Mouse (Mus musculus) heart, embryonic 14.5 days (tissue): ENCODE results near the gene Phlpp1. TPM values are rescaled to one million over a fixed set of nuclear protein-coding genes. Genes with fewer than 3 reads are reported as not detected.

ENCODE experiments used
- ATAC-seq: fragments of 200-750 bp; cut with Nextera tagmentation; 2 replicates; pipeline ENCODE4 v1.8.0; 2017; ENCODE audit warnings: low read depth, moderate TSS enrichment; ENCODE audit not compliant: insufficient number of reproducible peaks, insufficient read depth, low FRiP score
- H3K27ac ChIP-seq, 2 experiments: fragments of 200-500 bp in 1 of 2; fragments of 300-500 bp in 1 of 2; sonication (generic) in 1 of 2; replicated peaks in 1 of 2; 2 replicates each; pipeline ENCODE4 v1.5.1; 2012 to 2014; ENCODE audit warnings: low read depth in 2 of 2, low read length in 2 of 2, control low read depth in 1 of 2, mild to moderate bottlenecking in 1 of 2, mixed read lengths in 1 of 2; ENCODE audit not compliant: control insufficient read depth in 1 of 2, insufficient read depth in 1 of 2
- H3K27me3 ChIP-seq: fragments of 300-500 bp; sonication (generic); 2 replicates; pipeline ENCODE4 v1.6.1; 2014; ENCODE audit warnings: mild to moderate bottlenecking, low read length, control low read depth; ENCODE audit not compliant: control insufficient read depth, insufficient read depth
- H3K36me3 ChIP-seq: fragments of 300-500 bp; sonication (generic); 2 replicates; pipeline ENCODE4 v1.6.1; 2014; ENCODE audit warnings: mild to moderate bottlenecking, control low read depth, low read length, mixed read lengths; ENCODE audit not compliant: control insufficient read depth, insufficient read depth
- H3K4me1 ChIP-seq, 2 experiments: fragments of 200-500 bp in 1 of 2; fragments of 300-500 bp in 1 of 2; sonication (generic) in 1 of 2; 2 replicates each; pipeline ENCODE4 v1.6.1; 2012 to 2014; ENCODE audit warnings: low read length in 2 of 2, control low read depth in 1 of 2, mixed read lengths in 1 of 2; ENCODE audit not compliant: control insufficient read depth in 2 of 2, insufficient read depth in 2 of 2
- H3K4me2 ChIP-seq: fragments of 300-500 bp; sonication (generic); 2 replicates; pipeline ENCODE4 v1.6.1; 2014; ENCODE audit warnings: mild to moderate bottlenecking, low read length
- H3K4me3 ChIP-seq, 2 experiments: fragments of 200-500 bp in 1 of 2; fragments of 300-500 bp in 1 of 2; sonication (generic) in 1 of 2; 2 replicates each; pipeline ENCODE4 v1.5.1; 2012 to 2014; ENCODE audit warnings: low read length in 2 of 2, mild to moderate bottlenecking in 2 of 2, control low read depth in 1 of 2, low read depth in 1 of 2, moderate library complexity in 1 of 2; ENCODE audit not compliant: control insufficient read depth in 1 of 2, insufficient read depth in 1 of 2
- H3K9ac ChIP-seq: fragments of 300-500 bp; sonication (generic); 2 replicates; pipeline ENCODE4 v1.6.1; 2014; ENCODE audit warnings: mild to moderate bottlenecking, low read length
- H3K9me3 ChIP-seq: fragments of 300-500 bp; sonication (generic); 2 replicates; pipeline ENCODE4 v1.6.1; 2016; ENCODE audit warnings: low read length, control low read depth; ENCODE audit not compliant: control insufficient read depth
- whole genome bisulfite sequencing: fragments of 180-500 bp; shearing (Covaris S2); extraction: QIAGEN DNeasy Blood & Tissue Kit; methylation state at CpG from one replicate; pipeline ENCODE4 v1.1.7; 2014; 5-methylcytosine and 5-hydroxymethylcytosine counted together
- polyA plus RNA-seq: library from polyadenylated mRNA; unstranded; fragments of >200 nt; fragmentation: Nextera tagmentation; extraction: Ambion mirVana; gene quantifications from 2 replicates; pipeline ENCODE4 v1.2.1, GENCODE M21; 2014

The Phlpp1 gene
- polyA plus RNA-seq, 1 experiment from 2014 or later, result 6.7 TPM

- Histone ChIP-seq H3K36me3 (no peaks in the 10 kb centered on the region), H3K4me1 (no peaks in the 10 kb centered on the region), H3K4me2 (no peak overlapping the region), H3K27ac (no peak overlapping the region), H3K27me3 (no peaks in the 10 kb centered on the region), H3K9ac (no peak overlapping the region), H3K9me3 (no peaks in the 10 kb centered on the region), H3K4me3 (no peak overlapping the region)
- no peak for ATAC-seq
- 70% methylated on average over 2 of the region's 2 CpGs for WGBS
Observed at GRCm38 (mm10) chr1:106433580-106433979, 262.0 kb downstream of the Phlpp1 start.

Other genes with a start within 250 kb of the Phlpp1 start
- gene Zcchc2, start 181.3 kb upstream of the Phlpp1 start, polyA plus RNA-seq, result 2.3 and 2.6 TPM in 2 replicates